Mouse (Mus musculus) lung, postnatal 4 days (tissue): ENCODE results near the gene P2rx5.

Experiments
- DNase-seq, 2 experiments: peaks; one replicate each; pipeline ENCODE4 v3.0.0; 2021

The P2rx5 gene

DNA sequence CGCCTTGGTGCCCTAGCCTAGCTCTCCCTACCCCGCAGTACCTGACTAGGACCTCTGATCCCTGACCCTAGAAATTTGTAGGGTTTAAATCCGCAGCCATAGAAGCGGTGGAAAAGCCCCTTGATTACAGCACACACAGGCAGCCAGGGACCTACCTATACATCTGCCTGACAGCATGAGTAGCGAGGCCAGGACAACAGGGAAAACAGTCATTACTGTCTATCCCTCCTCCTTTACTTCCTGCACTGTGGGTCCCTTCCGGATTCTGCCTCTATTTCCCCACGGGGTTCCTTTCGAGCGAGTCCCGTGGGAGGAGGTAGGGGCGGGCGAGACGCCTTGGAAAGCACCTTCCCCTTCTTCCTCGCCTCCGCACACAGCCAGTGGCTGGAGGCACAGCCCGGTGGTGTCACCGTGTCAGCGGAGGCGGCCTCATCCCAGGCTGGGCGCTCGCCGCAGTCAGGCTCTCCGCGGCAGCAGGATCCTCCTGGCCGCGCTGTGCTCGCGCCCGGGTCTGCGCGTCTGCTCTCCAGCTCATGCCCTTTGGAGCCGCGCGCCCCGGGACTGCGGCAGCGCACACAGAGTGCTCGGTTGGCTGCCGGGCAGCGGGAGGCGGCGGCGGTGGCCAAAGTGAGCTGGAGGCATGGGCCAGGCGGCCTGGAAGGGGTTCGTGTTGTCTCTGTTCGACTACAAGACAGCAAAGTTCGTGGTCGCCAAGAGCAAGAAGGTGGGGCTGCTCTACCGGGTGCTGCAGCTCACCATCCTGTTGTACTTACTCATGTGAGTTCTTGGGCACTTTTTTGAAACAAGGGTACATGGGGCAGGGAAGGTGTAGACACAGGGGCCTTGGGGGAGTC is at the start of gene P2rx5:
P2rx5 (plus strand) TSS at position 465 of the 854 bp plus-strand sequence.
- peak; percentile 62 to 71 for DNase-seq

DNA sequence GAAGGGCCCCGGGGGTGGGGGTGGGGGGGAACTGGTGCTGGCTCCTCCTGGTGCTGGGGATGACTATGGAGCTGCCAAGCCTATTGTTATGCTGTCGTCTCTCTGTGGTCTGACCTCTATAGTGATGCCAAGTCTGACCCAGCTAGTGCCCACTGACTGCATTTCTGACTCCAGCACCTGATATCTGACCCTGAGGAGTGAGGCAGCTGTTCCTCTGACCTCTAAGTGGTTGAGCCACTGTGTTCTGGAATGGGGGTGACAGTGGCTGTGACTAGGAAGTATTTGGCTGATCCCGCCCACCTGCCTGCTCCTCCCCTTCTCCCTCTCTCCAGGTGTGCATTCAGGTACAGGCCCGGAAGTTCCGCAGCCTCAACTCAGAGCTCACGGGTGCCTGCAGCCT is 48.8 kb upstream of the P2rx5 start:
- DNase-seq: no peak

DNA sequence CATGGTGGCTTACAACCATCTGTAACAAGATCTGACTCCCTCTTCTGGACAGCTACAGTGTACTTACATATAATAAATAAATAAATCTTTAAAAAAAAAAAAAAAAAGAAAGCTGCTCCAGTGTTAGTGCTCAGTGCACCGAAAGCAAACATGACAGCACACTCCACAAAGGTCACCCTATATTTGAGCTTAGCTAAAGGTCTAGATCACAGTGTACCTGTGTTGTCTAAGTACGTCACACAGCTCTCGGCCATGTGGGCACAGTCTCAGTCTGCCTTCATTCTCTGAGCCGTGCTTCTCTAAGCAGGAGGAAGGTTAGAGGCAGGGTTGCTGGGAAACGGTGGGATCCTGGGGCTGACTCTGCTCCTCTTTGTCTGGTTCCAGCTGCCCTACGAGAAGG is 33.7 kb upstream of the P2rx5 start:
- DNase-seq: no peak

DNA sequence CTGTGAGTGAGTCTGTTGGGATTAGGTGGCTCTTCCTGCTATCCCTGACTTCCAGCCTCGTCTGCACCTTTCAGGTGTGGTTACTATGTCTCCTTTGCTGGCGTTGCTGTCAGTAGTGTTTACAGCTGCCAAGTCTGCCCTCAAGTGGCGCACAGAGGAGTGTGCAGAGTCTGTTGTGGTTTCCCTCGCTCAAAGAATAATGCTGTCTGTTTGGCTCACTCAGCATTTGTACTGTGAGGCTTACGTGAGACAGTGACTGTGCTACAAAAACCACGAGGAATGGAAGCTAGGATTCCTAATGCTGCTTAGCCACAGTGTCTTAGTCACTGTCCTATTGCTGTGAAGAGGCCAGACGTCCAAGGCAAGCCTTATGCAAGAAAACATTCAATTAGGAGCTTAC is 29.2 kb upstream of the P2rx5 start:
- peak in 1 of 2 experiments; percentile 25 for DNase-seq

DNA sequence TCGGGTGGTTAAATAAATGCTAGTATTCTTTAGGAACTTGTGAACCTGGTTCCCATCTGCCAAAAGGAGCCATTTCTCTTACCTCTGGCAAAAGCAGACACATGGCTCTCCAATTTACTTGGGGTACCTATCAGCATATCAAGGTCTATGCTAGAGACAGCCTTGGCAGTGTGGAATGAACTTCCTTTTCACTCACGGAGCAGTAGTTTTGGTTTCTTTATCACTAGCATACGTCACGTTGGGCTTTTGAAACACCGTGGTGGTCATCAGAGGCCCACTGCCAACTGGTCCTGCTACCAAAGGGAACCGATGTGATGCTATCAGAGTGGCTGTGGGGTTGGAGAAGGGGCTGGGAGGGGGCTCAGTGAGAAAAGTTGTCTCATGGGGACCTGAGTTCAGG is 27.2 kb upstream of the P2rx5 start:
- DNase-seq: no peak

DNA sequence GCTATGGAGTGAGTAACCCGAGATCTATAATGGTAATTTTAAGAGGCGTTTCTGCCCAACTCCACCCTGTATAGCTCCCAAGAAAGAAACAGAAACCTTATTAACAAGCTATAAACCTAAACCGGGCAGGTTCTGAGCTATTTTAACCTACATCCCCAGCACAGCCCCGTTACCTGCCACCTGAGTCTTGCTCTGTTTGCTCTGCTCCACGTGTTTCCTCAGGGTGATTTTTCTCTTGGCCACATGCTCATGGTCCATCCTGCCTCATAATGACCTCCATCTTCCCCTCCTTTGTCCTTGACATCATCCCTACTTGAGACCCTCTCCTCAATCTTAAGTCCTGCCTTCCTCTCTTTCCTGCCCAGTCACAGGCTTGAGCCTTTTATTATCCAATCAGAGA is 26.0 kb upstream of the P2rx5 start:
- DNase-seq: no peak

DNA sequence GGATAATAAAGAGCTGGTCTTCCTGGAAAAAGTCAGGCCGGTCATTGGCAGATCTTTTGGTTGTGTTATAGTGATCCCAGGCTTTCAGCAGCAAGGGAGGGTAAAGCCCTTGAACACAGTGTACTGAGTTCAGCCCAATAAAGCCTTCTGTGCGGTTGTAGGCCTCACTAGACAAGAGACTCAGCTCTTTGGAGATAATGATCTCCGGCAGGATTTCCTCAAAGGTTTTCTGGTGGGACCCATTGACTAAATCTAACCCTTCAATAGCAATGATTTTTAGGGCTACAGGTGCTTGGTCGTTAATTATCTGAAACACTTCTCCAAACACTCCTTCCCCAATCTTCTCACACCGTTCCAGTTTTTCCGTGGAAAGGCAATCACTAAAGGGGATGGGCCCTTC is 23.6 kb upstream of the P2rx5 start:
- no peak for DNase-seq

DNA sequence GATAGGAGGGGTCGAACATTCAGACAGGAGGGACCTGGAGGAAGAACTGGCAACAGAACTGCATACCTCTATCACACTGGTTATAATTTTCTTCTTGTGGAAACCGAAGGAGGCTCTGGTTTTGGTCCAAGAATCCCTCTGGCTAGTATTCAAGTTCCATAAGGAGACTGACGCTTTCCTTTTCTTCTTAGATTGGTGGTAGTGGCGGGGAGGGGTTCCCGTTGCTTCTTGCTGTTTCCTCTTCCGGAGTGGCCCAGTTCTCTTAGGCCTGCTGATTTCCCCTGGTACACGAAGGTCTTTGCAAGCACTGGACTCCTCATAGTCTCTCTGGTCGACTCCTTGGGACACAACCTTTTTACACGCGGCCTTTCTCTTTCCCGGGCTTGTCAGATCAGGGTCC is 23.1 kb upstream of the P2rx5 start:
- DNase-seq: no peak

DNA sequence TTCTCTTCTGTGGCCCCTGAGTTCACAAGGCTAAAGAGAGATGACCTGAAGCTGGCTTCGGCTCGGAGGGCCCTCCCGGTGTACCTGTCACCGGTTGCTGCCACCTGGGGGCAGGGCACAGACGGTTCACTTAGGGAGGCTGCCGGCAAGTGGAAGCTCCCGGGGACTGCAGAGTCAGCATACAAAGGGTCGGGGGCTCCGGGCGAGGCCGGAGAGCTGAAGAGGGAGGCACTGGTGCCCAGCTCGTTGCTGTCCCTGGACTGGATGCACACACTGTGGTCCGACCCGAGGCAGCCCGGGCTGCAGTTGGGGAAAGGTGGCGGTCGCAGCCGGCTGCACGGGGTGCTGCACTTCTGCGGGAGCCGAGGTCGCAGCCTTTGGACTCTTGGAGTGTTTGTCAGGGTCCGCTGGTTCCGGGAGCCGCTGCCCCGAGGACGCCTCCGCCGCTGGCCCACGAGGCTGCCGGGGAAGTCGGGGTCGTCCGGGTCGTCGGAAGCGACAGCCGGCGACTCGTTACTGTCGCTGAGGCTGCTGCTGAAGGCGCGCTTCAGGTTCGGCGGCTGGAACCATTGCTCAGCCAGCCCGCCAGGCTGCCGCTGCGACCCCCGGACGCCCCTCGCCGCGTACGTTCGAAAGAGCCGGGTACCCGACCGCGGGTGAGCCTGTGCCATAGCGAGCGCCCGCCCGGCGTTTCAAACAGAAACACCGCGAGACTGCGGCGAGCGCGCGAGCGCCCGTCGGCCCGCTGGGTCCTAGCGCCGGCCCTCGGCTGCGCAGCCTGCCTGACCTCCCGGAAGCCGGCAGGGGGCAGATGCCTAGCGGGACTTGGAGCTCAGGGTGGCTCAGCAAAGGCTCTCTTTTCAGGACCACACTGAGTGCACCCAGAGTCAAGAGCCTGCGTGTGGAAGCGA is 22.4 kb upstream of the P2rx5 start, which contains the start of gene Haspin:
Haspin (minus strand) TSS at position 704 of the 911 bp plus-strand sequence.
- peak; percentile 95 to 96 for DNase-seq

DNA sequence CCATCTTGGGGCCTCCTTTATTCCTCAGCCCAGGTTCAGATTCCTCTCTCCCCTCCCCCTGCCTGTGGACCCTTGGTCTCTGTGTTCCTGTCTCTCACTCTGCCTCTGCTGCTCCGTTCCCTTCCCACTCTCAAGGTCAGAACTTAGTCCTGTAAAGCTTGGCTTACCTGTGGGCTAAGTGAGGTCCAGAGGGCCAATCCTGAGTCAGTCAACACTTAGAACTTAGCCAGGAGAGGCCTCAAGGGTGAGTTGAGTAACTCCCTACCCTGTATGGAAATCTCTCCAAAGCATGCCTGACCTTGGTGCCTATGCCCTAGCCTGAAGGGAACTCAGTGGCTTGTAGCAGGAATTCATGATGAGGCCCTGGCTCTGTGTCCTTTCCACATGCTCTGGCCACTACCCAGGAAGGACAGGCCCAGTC is 15.9 kb upstream of the P2rx5 start:
- DNase-seq: peak; percentile 36 to 62

DNA sequence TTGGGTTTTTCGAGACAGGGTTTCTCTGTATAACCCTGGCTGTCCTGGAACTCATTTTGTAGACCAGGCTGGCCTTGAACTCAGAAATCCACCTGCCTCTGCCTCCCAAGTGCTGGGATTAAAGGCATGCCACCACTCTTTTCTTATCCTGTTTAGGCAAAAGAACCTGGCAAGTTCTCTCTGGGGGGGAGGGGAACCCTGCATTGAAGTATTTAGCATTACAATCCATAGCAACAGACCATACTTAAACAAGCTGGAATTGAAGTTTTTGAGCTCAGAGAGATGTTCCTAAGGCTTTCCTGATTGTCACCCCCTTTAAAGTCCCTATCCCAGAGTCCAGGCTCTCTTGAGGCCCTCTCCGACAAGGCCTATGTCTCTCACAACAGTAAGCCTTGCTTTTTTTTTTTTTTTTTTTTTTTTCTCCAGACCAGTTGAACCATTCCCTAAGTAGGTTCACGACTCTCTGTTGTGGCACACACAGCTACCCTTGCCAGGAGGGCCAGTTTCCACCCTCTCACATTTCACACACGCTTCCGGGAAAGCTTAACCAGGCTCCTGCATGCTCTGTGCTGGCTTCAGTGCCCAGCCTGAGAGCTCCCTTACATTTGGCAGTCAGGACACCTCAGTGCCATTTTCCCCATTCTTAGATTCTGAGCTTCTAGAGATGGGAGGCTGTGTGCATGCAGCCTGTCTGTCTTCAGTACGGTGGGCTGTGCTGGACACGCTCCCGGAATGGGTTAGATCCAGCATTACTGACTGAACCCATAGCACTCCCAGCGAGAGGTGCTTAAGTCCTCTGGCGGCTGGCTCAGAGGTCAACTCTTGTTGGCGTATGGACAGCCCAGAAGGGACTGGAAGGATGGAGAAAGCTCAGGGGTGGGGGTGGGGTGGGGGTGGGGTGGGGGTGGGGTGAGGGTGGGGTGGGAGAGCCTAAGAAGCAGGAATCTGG is 13.9 kb upstream of the P2rx5 start:
- no peak for DNase-seq

DNA sequence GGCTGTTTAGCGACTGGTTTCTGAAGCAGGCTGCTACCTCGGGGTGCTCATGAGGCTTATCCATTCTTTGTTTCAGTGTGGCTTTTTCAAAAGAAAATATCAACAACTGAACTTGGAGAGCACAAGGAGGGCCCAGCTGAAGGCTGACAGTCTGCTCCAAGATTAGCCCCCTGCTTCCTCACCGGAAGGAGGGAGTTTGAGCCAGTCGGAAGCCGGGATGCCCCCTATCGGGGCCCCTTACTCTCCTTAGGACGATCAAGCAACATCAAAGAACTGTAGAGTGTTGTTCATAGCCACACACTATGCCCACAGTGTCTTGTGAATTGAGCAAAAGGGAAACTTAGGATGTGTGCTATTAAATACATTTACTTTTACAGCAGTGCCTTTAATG is 13.3 kb upstream of the P2rx5 start:
- DNase-seq: no peak

DNA sequence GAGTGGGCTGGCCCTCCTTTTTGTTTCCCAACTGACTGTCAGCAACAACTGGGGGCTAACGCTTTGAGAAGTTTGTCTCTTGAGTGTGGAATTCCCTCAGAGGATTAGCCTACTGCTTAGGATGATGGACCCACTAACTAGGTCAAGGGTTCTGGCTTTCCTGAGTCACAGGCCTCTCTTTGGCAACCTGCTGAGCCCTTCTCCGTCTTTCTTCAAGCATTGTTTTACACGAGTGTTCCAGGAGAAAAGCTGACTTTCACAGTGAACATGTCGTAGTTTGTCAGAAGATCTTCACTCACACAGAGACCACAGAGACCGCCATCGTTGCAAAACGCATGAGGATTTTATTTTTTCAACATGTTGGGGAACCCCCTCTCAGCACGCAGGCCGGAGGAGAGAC is 12.0 kb upstream of the P2rx5 start:
- DNase-seq: peak in 1 of 2 experiments; percentile 15

DNA sequence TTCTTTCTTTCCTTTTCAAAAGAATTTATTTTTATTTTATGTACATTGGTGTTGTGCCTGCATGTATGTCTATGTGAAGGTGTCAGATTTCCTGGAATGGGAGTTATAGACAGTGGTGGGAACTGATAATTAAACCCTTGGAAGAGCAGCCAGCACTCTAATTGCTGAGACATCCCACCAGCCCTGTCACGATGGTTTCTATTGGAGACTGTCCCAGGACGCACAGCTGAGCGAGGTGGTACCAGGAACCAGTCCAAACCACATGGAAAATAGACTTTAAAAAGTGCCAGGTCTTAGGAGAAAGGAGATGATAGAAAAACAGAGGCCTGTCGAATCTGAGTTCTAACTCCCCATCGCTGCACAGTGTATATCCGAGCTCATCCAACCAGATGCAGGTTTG is 5.2 kb upstream of the P2rx5 start:
- no peak for DNase-seq

DNA sequence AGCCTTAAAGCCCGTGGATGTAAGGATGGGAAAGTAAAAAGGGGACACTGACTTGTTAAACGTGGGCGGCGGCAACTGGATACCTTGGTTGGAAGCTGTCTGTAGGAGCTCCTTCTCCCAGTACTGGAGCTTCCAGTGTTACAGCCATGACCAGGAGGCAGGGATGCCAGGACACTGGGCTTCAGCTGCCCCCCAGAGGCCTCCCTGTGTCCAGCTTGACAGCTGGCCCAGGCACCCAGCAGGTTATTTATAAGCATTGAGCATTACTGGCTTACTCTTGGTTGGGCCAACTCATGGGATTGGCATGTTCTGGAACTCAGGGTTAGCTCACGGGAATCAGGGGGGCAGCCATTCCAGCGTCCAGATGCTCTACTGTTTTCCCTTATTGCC is 585 bp downstream of the P2rx5 start:
- peak; percentile 50 to 66 for DNase-seq

DNA sequence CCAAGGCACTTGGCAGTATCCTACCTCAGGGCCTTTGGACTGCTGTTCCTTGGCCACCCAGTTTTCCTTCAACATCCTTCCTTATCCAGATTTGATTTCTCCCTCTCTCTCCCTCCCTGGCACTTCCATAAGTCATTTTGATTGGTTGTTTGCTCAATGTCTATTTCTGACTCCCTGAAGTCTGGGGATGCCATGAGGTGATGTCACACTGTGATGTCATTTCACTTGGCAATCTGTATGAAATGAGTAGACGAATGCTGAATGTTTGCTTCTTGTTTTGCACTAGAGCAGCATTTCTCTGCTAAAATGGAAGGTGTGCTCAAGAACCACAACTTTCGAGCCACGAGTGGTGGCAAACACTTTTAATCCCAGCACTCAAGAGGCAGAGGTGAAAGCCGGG is 1.4 kb downstream of the P2rx5 start:
- no peak for DNase-seq

DNA sequence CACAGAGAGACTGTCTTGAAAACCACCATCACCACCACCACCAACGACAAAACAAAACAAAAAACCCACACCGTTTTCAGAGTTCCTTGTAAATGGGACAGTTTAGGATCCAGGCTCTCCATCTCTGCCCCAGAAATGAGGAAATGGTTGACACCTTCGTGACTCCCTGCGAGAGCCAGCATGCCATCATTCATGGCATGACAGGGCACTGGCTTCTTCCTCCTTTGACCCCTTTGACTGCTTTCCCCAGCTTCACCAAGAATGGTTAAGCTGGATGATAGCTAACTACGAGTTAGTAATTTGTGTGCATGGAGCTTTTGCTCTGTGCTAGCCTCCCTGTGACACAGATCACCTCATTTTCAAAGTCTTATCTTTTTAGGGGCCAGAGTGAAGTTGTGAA is 2.1 kb downstream of the P2rx5 start:
- no peak for DNase-seq

DNA sequence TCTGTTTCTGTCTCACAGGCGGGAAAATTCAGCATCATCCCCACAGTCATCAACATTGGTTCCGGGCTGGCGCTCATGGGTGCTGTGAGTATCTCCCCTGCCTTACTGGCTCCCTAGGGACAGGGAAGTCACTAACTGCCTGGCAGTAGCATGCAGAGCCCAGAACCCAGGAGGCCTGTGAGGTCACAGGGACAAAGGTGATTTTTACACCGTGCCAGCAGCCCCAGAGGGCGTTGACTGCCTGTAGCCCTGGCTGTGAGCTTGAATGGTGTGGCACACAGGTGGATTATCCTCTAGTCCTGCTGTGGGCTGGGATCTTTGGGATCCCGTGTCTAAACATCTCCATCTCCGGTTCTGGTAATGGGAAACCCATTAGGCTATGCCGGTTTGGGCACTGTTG is 7.8 kb downstream of the P2rx5 start:
- DNase-seq: no peak

DNA sequence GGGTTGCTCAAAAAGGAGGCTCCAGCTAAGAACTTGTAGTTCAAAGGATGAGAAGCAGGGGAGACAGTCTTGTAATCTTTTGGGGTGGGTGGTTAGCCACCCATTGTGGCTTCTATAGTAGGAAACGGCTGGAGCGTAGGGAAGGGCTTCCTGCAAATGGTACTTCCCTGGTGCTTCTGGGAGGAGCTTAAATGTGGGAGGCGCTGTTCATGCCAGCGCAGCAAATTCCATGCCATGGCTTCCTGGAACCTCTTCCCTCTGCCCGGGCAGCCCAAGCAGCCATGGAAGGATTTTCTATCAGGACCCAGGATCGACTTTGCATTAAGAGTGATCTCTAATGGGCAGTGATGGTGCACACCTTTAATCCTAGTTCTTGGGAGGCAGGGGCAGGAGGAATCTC is 8.4 kb downstream of the P2rx5 start:
- no peak for DNase-seq

DNA sequence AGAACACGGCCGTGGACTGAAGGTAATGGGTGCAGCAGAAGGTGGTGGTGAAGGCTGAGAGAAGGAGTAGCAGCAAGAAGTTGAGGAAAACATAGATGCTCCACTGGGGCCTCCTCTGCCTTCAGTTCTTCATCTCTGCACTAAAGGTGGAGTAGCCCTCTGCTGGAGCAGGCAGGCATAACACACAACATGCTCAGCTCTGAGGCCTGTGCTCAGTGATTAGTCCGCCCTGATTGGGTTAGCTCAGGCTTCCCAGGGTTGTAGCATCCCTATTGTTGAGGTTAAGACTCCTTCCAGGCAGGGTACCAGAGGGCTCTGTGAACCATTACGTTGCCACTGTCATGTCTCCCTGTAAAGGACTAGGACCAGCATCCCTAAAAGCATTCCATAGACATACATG is 9.0 kb downstream of the P2rx5 start:
- DNase-seq: peak; percentile 57 to 73

DNA sequence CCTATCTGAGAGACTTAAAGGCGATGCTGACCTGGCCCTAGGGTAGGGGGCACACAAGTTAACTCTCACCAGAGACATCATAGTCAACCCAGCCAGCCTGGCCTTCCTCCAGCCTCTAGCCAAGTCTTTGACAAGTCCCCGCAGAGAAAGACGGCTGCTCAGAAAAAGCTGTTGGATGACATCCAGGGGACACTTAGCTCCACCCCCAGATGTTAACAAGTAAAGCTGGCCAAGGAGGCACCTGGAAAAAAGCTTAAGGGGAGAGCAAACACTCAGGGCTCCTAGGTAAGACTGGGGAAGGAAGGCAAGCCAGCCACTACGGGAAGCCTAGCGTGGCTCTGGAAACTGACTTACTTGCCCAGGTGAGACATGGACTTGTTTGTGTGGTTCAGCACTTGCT is 12.0 kb downstream of the P2rx5 start:
- peak; percentile 78 to 83 for DNase-seq

DNA sequence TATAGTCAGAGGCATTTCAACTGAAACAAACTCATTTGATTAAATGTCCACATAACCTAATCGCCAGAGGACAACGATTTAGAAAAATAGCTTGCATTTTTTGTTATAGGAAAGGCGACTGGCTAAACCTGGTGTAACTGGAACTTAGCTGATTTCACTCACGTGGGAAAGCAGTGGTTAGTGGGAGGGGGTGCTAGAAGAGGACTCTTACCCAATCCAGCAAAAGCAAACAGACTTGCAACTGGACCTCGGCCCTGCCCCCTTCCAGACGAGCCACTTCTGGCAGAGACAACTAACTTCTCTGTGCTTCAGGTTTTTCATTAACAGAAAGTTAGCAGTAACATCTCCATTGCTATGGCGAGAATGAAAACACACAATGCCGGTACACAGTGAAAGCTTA is 15.4 kb downstream of the P2rx5 start:
- peak; percentile 70 to 88 for DNase-seq

DNA sequence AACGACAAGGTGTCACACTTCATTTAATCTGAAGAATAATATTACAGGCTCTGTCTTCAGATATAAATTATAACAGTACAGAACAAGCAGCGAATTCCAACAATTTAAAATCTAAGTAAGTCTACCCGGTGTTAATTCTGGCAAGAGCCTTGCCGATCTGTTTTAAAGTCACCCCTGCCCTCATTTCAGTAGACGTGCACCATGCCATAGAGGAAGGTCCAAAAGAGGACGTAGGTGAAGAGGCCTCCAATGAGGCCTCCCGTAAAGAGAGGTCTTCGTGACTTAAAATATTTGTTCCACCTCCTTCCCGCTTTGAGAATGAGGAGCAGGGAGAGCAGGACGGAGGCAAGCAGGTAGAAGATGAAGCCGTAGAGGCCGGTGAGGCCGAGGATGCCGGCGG is 16.0 kb downstream of the P2rx5 start:
- no peak for DNase-seq
